Mouse (Mus musculus): ENCODE data around the gene Tbc1d2b. TPM values are rescaled to one million over a fixed set of nuclear protein-coding genes. Genes with fewer than 3 reads are reported as not detected.

Gene Tbc1d2b
- polyA plus RNA-seq, 1 experiment from 2014 or later = 20.9 TPM

GRCm38 (mm10) chr9:90200501-90200900 is 70.1 kb downstream of the Tbc1d2b start:
- no peak overlapping the region for H3K9ac ChIP-seq (replicated peaks; ENCODE audit: low read depth, low read length)
- WGBS = 88% methylated on average over 4 of the region's 4 CpGs
- peaks cover 36% of the 10 kb centered on the region for H3K36me3 ChIP-seq (ENCODE audit: control insufficient read depth, insufficient read depth, low read length)

GRCm38 (mm10) chr9:90199611-90200010 is 71.0 kb downstream of the Tbc1d2b start:
- no peaks in the 10 kb centered on the region for H3K27me3 ChIP-seq (ENCODE audit: control insufficient read depth, insufficient read depth, low read length)
- H3K4me2 ChIP-seq (replicated peaks; ENCODE audit: low read depth, low read length) = no peak overlapping the region
- no peak overlapping the region for H3K4me3 ChIP-seq (ENCODE audit: low read depth, low read length)
- no peak overlapping the region for H3K9ac ChIP-seq (replicated peaks; ENCODE audit: low read depth, low read length)
- no peak for ATAC-seq (ENCODE audit: insufficient number of reproducible peaks, insufficient read depth, low FRiP score, low read depth)
- H3K36me3 ChIP-seq (ENCODE audit: control insufficient read depth, insufficient read depth, low read length) = peaks cover 32% of the 10 kb centered on the region
- WGBS = 90% methylated on average over 18 of the region's 18 CpGs
- no peaks in the 10 kb centered on the region for H3K4me1 ChIP-seq (ENCODE audit: control insufficient read depth, insufficient read depth, low read length)
- H3K9me3 ChIP-seq (ENCODE audit: control insufficient read depth, low read depth, low read length) = no peaks in the 10 kb centered on the region
- no peak overlapping the region for H3K27ac ChIP-seq (ENCODE audit: low read length)

More at GRCm38 (mm10) chr9:90200501-90200900, 70.1 kb downstream of the Tbc1d2b start:
- Histone ChIP-seq H3K4me1 (ENCODE audit: control insufficient read depth, insufficient read depth, low read length) (no peaks in the 10 kb centered on the region), H3K9me3 (ENCODE audit: control insufficient read depth, low read depth, low read length) (no peaks in the 10 kb centered on the region), H3K27me3 (ENCODE audit: control insufficient read depth, insufficient read depth, low read length) (no peaks in the 10 kb centered on the region), H3K4me3 (ENCODE audit: low read depth, low read length) (no peak overlapping the region), H3K27ac (ENCODE audit: low read length) (no peak overlapping the region), H3K4me2 (replicated peaks; ENCODE audit: low read depth, low read length) (no peak overlapping the region)
- ATAC-seq (ENCODE audit: insufficient number of reproducible peaks, insufficient read depth, low FRiP score, low read depth) = no peak

GRCm38 (mm10) chr9:90198531-90199449 is 71.8 kb downstream of the Tbc1d2b start:
- H3K27me3 ChIP-seq (ENCODE audit: control insufficient read depth, insufficient read depth, low read length) = no peaks in the 10 kb centered on the region
- no peak overlapping the region for H3K9ac ChIP-seq (replicated peaks; ENCODE audit: low read depth, low read length)
- H3K36me3 ChIP-seq (ENCODE audit: control insufficient read depth, insufficient read depth, low read length) = peaks cover 27% of the 10 kb centered on the region
- no peaks in the 10 kb centered on the region for H3K4me1 ChIP-seq (ENCODE audit: control insufficient read depth, insufficient read depth, low read length)
- no peaks in the 10 kb centered on the region for H3K9me3 ChIP-seq (ENCODE audit: control insufficient read depth, low read depth, low read length)
- 64% methylated on average over 10 of the region's 10 CpGs for WGBS
- no peak overlapping the region for H3K27ac ChIP-seq (ENCODE audit: low read length)
- no peak for ATAC-seq (ENCODE audit: insufficient number of reproducible peaks, insufficient read depth, low FRiP score, low read depth)
- no peak overlapping the region for H3K4me3 ChIP-seq (ENCODE audit: low read depth, low read length)
- no peak overlapping the region for H3K4me2 ChIP-seq (replicated peaks; ENCODE audit: low read depth, low read length)

- no peak overlapping the region for H3K4me2 ChIP-seq (replicated peaks; ENCODE audit: low read depth, low read length)
- no peaks in the 10 kb centered on the region for H3K4me1 ChIP-seq (ENCODE audit: control insufficient read depth, insufficient read depth, low read length)
- peaks cover 31% of the 10 kb centered on the region for H3K36me3 ChIP-seq (ENCODE audit: control insufficient read depth, insufficient read depth, low read length)
- H3K27ac ChIP-seq (ENCODE audit: low read length) = no peak overlapping the region
- H3K9ac ChIP-seq (replicated peaks; ENCODE audit: low read depth, low read length) = no peak overlapping the region
- WGBS = 82% methylated on average over 7 of the region's 7 CpGs
- no peak overlapping the region for H3K4me3 ChIP-seq (ENCODE audit: low read depth, low read length)
- H3K27me3 ChIP-seq (ENCODE audit: control insufficient read depth, insufficient read depth, low read length) = no peaks in the 10 kb centered on the region
- no peaks in the 10 kb centered on the region for H3K9me3 ChIP-seq (ENCODE audit: control insufficient read depth, low read depth, low read length)
- no peak for ATAC-seq (ENCODE audit: insufficient number of reproducible peaks, insufficient read depth, low FRiP score, low read depth)
These were observed 72.7 kb downstream of the Tbc1d2b start for GRCm38 (mm10) chr9:90197866-90198383.

GRCm38 (mm10) chr9:90197116-90197665 is 73.4 kb downstream of the Tbc1d2b start:
- peaks cover 30% of the 10 kb centered on the region for H3K36me3 ChIP-seq (ENCODE audit: control insufficient read depth, insufficient read depth, low read length)
- no peak overlapping the region for H3K9ac ChIP-seq (replicated peaks; ENCODE audit: low read depth, low read length)
- WGBS = 70% methylated on average over 7 of the region's 7 CpGs
- no peak overlapping the region for H3K4me3 ChIP-seq (ENCODE audit: low read depth, low read length)
- ATAC-seq (ENCODE audit: insufficient number of reproducible peaks, insufficient read depth, low FRiP score, low read depth) = no peak
- H3K27me3 ChIP-seq (ENCODE audit: control insufficient read depth, insufficient read depth, low read length) = no peaks in the 10 kb centered on the region
- no peaks in the 10 kb centered on the region for H3K4me1 ChIP-seq (ENCODE audit: control insufficient read depth, insufficient read depth, low read length)
- H3K9me3 ChIP-seq (ENCODE audit: control insufficient read depth, low read depth, low read length) = no peaks in the 10 kb centered on the region
- H3K4me2 ChIP-seq (replicated peaks; ENCODE audit: low read depth, low read length) = no peak overlapping the region
- H3K27ac ChIP-seq (ENCODE audit: low read length) = no peak overlapping the region

- ATAC-seq (ENCODE audit: insufficient number of reproducible peaks, insufficient read depth, low FRiP score, low read depth) = no peak
- H3K4me2 ChIP-seq (replicated peaks; ENCODE audit: low read depth, low read length) = no peak overlapping the region
- no peak overlapping the region for H3K9ac ChIP-seq (replicated peaks; ENCODE audit: low read depth, low read length)
- no peaks in the 10 kb centered on the region for H3K27me3 ChIP-seq (ENCODE audit: control insufficient read depth, insufficient read depth, low read length)
- no peaks in the 10 kb centered on the region for H3K4me1 ChIP-seq (ENCODE audit: control insufficient read depth, insufficient read depth, low read length)
- H3K27ac ChIP-seq (ENCODE audit: low read length) = no peak overlapping the region
- H3K4me3 ChIP-seq (ENCODE audit: low read depth, low read length) = no peak overlapping the region
- 85% methylated on average over 7 of the region's 7 CpGs for WGBS
- no peaks in the 10 kb centered on the region for H3K9me3 ChIP-seq (ENCODE audit: control insufficient read depth, low read depth, low read length)
- peaks cover 32% of the 10 kb centered on the region for H3K36me3 ChIP-seq (ENCODE audit: control insufficient read depth, insufficient read depth, low read length)
These were observed 74.3 kb downstream of the Tbc1d2b start for GRCm38 (mm10) chr9:90196262-90196661.

- Histone ChIP-seq H3K9me3 (ENCODE audit: control insufficient read depth, low read depth, low read length) (no peaks in the 10 kb centered on the region), H3K9ac (replicated peaks; ENCODE audit: low read depth, low read length) (no peak overlapping the region), H3K36me3 (ENCODE audit: control insufficient read depth, insufficient read depth, low read length) (peaks cover 22% of the 10 kb centered on the region; the same call in 1 of the 2 replicates), H3K4me3 (ENCODE audit: low read depth, low read length) (no peak overlapping the region), H3K4me2 (replicated peaks; ENCODE audit: low read depth, low read length) (no peak overlapping the region), H3K4me1 (ENCODE audit: control insufficient read depth, insufficient read depth, low read length) (no peaks in the 10 kb centered on the region), H3K27ac (ENCODE audit: low read length) (no peak overlapping the region), H3K27me3 (ENCODE audit: control insufficient read depth, insufficient read depth, low read length) (no peaks in the 10 kb centered on the region)
- 74% methylated on average over 10 of the region's 10 CpGs for WGBS
- ATAC-seq (ENCODE audit: insufficient number of reproducible peaks, insufficient read depth, low FRiP score, low read depth) = no peak
These were observed 75.6 kb downstream of the Tbc1d2b start for GRCm38 (mm10) chr9:90195000-90195399.

GRCm38 (mm10) chr9:90189391-90189790 is 81.2 kb downstream of the Tbc1d2b start:
- H3K4me3 ChIP-seq (ENCODE audit: low read depth, low read length) = no peak overlapping the region
- no peaks in the 10 kb centered on the region for H3K9me3 ChIP-seq (ENCODE audit: control insufficient read depth, low read depth, low read length)
- H3K9ac ChIP-seq (replicated peaks; ENCODE audit: low read depth, low read length) = no peak overlapping the region
- WGBS = 83% methylated on average over 5 of the region's 5 CpGs
- ATAC-seq (ENCODE audit: insufficient number of reproducible peaks, insufficient read depth, low FRiP score, low read depth) = no peak
- H3K36me3 ChIP-seq (ENCODE audit: control insufficient read depth, insufficient read depth, low read length) = peaks cover 36% of the 10 kb centered on the region
- H3K27ac ChIP-seq (ENCODE audit: low read length) = no peak overlapping the region
- H3K4me2 ChIP-seq (replicated peaks; ENCODE audit: low read depth, low read length) = no peak overlapping the region
- no peaks in the 10 kb centered on the region for H3K27me3 ChIP-seq (ENCODE audit: control insufficient read depth, insufficient read depth, low read length)
- H3K4me1 ChIP-seq (ENCODE audit: control insufficient read depth, insufficient read depth, low read length) = peaks cover 6% of the 10 kb centered on the region

Measured in stomach, embryonic 14.5 days (tissue).